Mouse (Mus musculus): Measurements from ENCODE around the gene Ermap.

Ermap gene

DNA sequence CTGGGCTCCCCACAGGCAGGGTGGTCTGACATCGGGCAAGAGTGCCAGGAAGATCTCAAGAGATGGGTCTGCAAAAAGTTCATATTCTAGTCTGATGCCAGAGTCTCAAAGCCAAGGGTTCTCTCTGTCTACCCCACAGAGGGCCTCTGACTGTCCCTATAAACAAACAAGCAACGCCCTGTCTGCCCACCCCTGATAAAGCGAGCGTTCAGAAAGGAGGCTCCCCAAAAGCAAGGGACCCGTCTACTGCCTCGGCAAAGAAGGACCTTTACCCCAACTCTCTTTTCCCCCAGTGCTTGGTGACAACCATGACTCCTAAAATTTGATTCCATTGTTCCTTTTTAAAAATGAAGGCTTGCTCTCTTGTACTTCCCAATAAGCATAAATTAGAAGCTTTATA lies at the start of gene Ermap:
Gene Ermap (minus strand): TSS at position 148 of the 400 bp plus-strand sequence.
- DNase-seq (ENCODE audit: low spot score in 2 of 2) = no peak

DNA sequence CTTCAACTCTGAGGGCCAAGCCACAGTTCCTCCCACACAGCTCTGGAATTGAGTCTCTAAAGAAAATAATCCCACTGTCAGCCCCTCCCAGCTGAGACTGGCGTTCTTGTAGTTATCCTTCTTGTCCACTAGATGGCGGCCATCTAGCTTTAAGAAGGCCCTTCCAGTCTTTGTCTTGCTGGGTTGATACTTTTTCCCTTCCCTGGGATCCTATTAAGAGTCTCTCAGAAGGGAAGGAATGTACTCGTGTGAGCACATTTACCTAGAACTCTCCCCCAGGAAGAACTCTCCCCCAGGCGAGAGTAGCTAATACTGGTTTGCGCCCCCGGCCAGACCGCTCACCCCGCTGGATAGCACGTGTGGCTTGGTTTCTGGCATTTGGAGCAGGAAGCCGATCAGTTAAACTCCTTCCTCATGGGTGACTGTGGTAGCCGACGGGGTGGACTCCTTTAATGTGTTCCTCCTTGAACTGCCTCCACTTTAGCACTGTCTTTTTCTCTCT lies 49.4 kb upstream of the Ermap start:
- peak; percentile 67 to 70 for DNase-seq (ENCODE audit: low spot score in 2 of 2)

DNA sequence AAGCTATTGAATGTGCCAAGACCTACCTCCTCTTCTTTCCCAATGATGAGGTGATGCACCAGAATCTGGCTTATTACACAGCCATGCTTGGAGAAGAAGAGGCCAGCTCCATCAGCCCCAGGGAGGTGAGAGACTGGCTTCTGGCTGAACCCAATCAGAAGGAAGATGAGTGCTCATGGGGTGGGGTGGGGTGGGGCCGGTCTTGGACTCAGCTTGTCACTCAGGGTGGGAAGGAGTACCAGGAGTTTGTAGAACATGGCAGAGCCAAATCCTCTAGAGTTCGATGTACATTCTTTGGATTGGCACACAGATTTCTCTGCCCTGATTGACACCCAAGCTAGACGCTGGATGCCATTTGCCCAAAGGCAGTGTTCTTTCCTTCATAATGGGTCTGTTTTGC lies 48.9 kb upstream of the Ermap start:
- no peak for DNase-seq (ENCODE audit: low spot score in 2 of 2)

DNA sequence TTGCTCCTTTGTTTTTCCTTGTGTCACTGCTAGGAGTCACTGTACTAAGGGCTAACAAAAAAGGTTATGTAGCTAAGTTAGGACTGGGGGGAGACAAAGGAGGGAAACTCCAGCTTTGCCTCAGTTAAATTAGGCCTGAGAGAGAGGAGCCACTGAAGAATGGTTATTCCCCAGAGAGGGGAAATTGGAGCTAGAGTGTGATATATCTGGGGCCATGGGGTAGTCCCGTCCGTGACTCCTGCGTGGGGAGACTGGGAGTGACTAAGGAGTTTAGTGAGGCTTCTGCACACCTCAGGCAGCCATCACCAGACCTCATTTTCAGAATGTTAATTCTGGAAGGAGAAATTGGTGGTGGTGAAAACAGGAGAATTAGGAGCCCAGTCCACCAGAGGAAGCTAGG lies 44.5 kb upstream of the Ermap start:
- no peak for DNase-seq (ENCODE audit: low spot score in 2 of 2)

DNA sequence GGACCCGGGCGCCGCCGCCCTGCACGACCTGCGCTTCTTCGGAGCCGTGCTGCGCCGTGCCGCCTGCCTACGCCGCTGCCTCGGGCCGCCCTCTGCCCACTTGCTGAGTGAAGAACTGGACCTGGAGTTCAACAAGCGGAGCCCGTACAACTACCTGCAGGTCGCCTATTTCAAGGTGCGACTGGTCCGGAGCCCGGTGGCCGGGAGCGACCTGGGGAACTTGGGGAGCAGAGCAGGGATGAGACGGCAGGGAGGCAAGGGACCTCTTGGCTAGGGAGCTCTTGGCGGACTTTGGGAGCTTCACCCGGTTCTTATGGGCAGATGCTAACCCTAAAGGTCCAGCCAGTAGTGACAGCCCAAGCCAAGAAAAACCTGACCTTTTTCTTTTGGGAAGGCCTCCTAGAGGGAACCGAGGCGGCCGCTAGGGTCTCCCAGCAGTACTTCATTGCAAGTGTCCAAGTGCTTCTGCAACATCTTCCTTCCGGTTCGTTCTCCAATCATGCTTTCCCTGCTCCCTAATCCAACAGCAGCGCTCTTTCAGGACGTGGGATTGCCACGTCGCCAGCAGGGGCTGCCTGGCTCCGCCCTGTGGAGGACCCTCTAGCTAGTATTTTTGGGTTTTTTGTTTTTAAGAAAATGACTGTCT lies 43.6 kb upstream of the Ermap start:
- DNase-seq (ENCODE audit: low spot score in 2 of 2) = peak; percentile 45 to 55

- peak; percentile 100 for DNase-seq (ENCODE audit: low spot score in 2 of 2)
These were observed 42.8 kb upstream of the Ermap start, which contains the start of the genes AU022252 and P3h1 for GRCm38 (mm10) chr4:119232410-119233255. AU022252 (minus strand) TSS chr4:119232712. P3h1 (plus strand) TSS chr4:119232915.

- DNase-seq (ENCODE audit: low spot score in 2 of 2) = no peak
These were observed 36.9 kb upstream of the Ermap start for GRCm38 (mm10) chr4:119226751-119227150.

- DNase-seq (ENCODE audit: low spot score in 2 of 2) = no peak
These were observed 35.9 kb upstream of the Ermap start for GRCm38 (mm10) chr4:119225719-119226118.

DNA sequence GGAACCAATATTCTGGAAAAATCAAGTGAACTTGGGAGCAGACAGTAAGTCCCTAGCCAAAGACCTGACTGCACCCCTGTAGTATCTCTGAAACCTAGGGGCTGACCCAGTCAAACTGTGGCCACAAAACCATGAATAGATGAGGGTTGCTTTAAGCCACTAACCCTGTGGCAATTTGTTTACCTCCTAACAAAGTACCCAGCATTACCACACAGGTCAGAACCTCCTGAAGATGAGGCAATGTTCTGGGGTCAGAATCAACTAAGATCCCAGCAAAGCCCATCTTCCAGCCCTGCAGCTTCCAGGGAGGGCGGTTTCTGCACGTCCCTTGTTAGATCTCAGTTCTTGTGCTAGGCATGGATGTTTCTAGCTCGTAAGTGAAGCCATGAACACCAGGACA lies 34.7 kb upstream of the Ermap start:
- DNase-seq (ENCODE audit: low spot score in 2 of 2) = no peak

GRCm38 (mm10) chr4:119223696-119224095 lies 33.9 kb upstream of the Ermap start:
- no peak for DNase-seq (ENCODE audit: low spot score in 2 of 2)

DNA sequence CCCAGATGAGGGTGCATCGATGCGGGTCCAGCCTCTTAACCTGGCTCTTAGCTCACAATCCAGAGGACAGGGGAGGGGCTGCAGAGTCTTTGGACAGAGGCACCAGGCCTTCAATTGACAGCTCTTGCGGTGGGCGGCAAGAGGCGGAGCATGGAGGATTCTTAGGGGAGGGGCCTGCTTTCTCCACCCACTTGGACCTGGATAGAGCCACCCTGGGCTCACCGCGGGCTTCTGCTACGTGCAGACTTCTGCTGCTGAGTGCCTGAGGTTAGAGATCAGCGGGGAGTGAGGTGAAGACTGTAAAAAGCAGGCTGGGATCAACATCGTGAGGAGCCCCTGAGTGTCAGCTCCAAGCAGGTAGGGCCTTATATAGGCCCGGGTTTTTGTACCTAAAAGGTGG lies 28.4 kb upstream of the Ermap start, which contains the start of gene Tmem269:
Gene Tmem269 (minus strand): TSS at position 49 of the 400 bp plus-strand sequence.
- DNase-seq (ENCODE audit: low spot score in 2 of 2) = no peak

DNA sequence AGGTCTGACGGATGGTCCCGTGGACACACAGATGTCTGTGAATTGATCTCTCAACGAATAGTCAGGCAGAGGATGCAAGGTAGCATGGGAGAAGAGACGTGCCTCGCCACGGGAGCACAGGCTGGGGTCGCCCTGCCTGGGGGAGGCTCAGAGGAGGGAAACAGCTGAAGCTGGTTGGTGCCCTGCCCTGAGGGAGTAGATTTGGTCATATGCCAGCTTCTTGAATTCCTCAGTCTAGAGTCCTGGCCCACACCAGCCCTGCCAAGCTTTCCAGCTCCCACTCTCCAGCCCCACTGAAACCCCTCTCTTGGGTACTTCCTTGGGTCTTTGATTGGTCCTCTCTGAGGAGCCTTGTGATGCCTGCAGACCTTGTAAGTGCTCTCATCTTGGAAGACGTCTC lies 26.9 kb upstream of the Ermap start:
- DNase-seq (ENCODE audit: low spot score in 2 of 2) = no peak

DNA sequence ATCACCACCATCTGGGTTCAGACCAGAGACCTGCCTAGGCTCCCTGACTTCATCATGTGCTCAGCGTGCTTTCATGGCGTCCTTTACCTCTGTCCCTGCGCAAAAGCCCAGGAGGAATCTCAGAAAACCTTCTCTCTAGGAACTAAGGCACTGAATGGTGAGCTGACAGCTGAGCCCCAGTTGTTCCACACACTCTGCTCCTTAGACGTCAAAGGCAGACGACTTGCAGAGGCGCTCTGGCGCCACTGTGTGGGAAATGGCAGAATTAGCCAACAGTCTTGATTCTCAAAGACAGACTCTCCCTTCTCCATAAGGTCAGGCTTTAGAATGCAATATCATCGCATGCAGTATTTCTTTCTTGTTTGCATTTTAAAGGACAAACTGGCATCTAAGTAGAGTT lies 14.9 kb upstream of the Ermap start:
- DNase-seq (ENCODE audit: low spot score in 2 of 2) = no peak

- no peak for DNase-seq (ENCODE audit: low spot score in 2 of 2)
These were observed 8.3 kb upstream of the Ermap start for GRCm38 (mm10) chr4:119198105-119198504.

GRCm38 (mm10) chr4:119195582-119196320 lies 5.9 kb upstream of the Ermap start:
- DNase-seq (ENCODE audit: low spot score in 2 of 2) = no peak

GRCm38 (mm10) chr4:119194909-119195581 lies 5.2 kb upstream of the Ermap start, which contains the start of gene Svbp:
Svbp (plus strand) TSS chr4:119195306.
- DNase-seq (ENCODE audit: low spot score in 2 of 2) = peak; percentile 79 to 82

- no peak for DNase-seq (ENCODE audit: low spot score in 2 of 2)
These were observed 2.9 kb upstream of the Ermap start for GRCm38 (mm10) chr4:119192757-119193156.

DNA sequence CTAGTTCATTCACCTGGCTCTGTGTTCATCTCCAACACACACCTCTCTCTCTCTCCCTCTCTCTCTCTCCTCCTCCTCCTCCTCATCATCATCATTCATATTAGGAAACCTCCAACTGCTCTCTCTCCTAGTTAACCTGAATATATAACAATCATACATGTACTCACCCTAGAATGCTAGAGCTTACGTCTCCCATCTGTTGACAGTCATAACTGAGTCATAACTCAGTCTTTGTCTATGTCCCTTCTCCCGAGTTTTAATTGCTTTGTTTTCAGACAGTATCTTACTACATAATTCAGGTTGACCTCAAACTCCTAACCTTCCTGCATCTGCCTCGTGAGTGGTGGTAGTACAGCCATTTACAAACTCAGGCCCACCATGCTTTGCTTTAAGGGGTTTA lies 1.5 kb upstream of the Ermap start:
- DNase-seq (ENCODE audit: low spot score in 2 of 2) = no peak

DNA sequence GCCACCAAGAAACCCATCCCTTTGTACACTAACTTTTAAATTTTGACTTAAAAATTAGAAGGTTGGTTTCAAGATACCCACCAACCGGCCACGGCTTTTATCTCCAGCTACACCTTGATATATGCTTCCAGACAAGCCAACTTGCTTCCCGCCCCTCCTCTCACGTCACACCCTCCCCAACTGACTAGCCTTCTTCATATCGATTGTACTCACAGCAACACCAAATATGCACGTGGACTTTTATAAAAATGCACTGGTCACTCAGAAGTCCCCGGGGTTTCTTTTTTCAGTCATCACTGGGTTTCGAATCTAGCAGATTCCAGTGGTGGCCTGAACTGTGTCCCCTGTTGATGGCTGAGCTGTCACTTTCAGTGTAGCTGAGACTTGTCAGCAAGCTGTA lies 807 bp upstream of the Ermap start:
- no peak for DNase-seq (ENCODE audit: low spot score in 2 of 2)

DNA sequence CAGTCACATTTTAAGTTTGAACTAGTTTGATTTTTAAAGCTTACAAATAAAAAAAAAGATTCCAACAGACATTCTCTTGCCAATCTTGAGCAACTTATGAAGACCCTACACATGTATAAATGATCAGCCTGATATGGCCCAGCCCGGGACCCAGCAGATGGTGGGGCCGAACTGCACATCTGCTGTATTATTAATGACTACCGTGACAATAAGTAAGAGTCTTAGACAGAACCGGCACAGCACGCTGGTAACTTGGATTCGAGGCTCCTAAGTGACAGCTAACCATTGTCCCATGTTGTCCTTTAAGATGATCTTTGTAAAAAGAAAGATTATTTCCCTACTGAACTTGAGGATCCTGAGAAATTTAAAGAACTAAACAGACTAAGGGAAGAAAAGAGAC lies 419 bp downstream of the Ermap start:
- no peak for DNase-seq (ENCODE audit: low spot score in 2 of 2)

DNA sequence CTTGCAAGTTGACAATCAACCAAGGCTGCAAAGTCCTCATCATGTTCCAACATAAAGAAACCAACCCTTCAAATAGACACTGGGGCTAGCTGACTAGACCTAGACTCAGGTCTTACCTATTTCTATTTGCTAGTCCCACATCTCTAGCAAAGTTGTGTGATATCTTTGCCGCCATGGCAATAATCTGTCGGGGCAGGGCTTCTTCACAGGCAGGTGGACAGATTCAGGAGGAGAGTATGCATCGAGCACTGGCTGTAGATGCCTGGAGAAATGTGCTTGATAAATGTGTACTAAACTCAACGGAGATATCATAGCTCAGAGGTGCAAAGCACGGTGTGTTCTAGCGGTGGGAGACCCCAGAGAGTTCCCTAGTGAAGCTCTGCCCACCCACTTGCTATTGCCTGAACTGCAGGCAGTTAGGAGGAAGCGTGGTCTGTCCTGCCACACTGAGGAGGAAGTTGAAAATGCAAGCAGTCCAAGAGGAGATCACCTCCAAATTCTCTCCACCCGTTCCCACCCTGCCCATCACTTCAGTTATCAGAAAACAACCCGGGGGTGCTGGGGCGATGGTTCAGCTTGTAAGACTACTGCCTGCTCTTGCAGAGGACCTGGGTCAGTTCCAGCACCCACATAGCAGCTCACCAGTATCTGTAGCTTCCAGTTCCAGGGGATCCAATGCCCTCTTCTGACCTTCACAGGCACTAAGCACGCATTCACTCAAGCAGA lies 1.6 kb downstream of the Ermap start:
- no peak for DNase-seq (ENCODE audit: low spot score in 2 of 2)
